Mouse (Mus musculus) MEL (cell line): ENCODE measurements around the gene Selenon.

ENCODE experiments used
- CTCF ChIP-seq, 3 experiments: IDR thresholded peaks in 2 of 3; conservative IDR thresholded peaks in 1 of 3; 2 replicates each; pipeline ENCODE4 v1.5.1; 2011 to 2012; ENCODE audit warnings: low read length in 3 of 3, low read depth in 2 of 3, mild to moderate bottlenecking in 2 of 3, improper control_type of control experiment in 1 of 3, inconsistent platforms in 1 of 3, mixed read lengths in 1 of 3, moderate library complexity in 1 of 3; ENCODE audit not compliant: control insufficient read depth in 1 of 3, insufficient read depth in 1 of 3, poor library complexity in 1 of 3, severe bottlenecking in 1 of 3
- GATA1 ChIP-seq: IDR thresholded peaks from 2 replicates; pipeline ENCODE4 v1.6.1; 2011; ENCODE audit warnings: low read depth, low read length, improper control_type of control experiment
- MAZ ChIP-seq: IDR thresholded peaks from 2 replicates; pipeline ENCODE4 v1.6.1; 2012; ENCODE audit warnings: low read depth, mild to moderate bottlenecking, inconsistent platforms, low read length, improper control_type of control experiment
- TCF12 ChIP-seq: IDR thresholded peaks from 2 replicates; pipeline ENCODE4 v1.6.1; 2014; ENCODE audit warnings: low read depth, mild to moderate bottlenecking, inconsistent platforms, low read length, improper control_type of control experiment, moderate library complexity

DNA sequence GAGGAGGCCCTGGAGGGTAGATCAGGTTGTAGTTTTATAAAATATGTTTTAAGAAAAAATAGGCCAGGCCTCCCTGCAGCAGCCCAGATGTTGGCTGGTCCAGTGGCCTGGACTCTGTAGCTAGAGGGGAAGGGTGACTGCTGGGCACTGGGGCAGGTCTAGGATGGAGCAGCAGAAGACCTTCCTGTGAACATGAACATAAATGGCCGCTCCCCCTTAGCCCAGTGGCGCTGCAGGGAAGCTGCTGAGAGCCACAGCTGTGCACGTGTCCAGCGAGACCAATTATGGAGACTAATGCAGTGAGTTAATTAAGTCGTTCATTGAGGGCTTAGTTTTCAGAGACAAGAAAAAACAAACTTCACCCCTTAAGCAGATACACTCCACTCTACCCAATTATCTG is 26.2 kb downstream of the Selenon start:
- no peak for TF ChIP-seq MAZ
- no peak for TF ChIP-seq CTCF (IDR thresholded peaks at IDR 0.05 in 2 of 3, conservative IDR thresholded peaks at IDR 0.05 in 1 of 3; ENCODE audit: control insufficient read depth in 1 of 3, insufficient read depth in 1 of 3, low read depth in 2 of 3, low read length in 3 of 3, poor library complexity in 1 of 3, severe bottlenecking in 1 of 3)
- TF ChIP-seq TCF12, result no peak
- TF ChIP-seq GATA1, result no peak
